Mouse (Mus musculus) stomach, embryonic 16.5 days (tissue): ENCODE results near the gene Nedd8. TPM values are rescaled to one million over a fixed set of nuclear protein-coding genes. Genes with fewer than 3 reads are reported as not detected.
A peak's percentile ranks its signal among the peaks of the same experiment; 100 is the strongest.

Experiments
- ATAC-seq: fragments of 200-750 bp; cut with Nextera tagmentation; 2 replicates; pipeline ENCODE4 v1.8.0; 2017; ENCODE audit warnings: moderate number of reproducible peaks, moderate TSS enrichment; ENCODE audit not compliant: insufficient read depth, low FRiP score
- H3K27ac ChIP-seq: fragments of 300-500 bp; sonication (generic); 2 replicates; pipeline ENCODE4 v1.5.1; 2014; ENCODE audit warnings: low read length
- H3K27me3 ChIP-seq: fragments of 300-500 bp; sonication (generic); 2 replicates; pipeline ENCODE4 v1.6.1; 2014; ENCODE audit warnings: low read length, control low read depth, mixed read lengths; ENCODE audit not compliant: control insufficient read depth, insufficient read depth
- H3K36me3 ChIP-seq: fragments of 300-500 bp; sonication (generic); 2 replicates; pipeline ENCODE4 v1.6.1; 2014; ENCODE audit warnings: low read length; ENCODE audit not compliant: control insufficient read depth, insufficient read depth
- H3K4me1 ChIP-seq: fragments of 300-500 bp; sonication (generic); 2 replicates; pipeline ENCODE4 v1.6.1; 2014; ENCODE audit warnings: low read length, control low read depth, mixed read lengths; ENCODE audit not compliant: control insufficient read depth, insufficient read depth
- H3K4me2 ChIP-seq: fragments of 300-500 bp; sonication (generic); 2 replicates; pipeline ENCODE4 v1.6.1; 2014; ENCODE audit warnings: low read depth, low read length, mixed read lengths
- H3K4me3 ChIP-seq: fragments of 300-500 bp; sonication (generic); replicated peaks from 2 replicates; pipeline ENCODE4 v1.5.1; 2014; ENCODE audit warnings: mild to moderate bottlenecking, low read length
- H3K9ac ChIP-seq: fragments of 300-500 bp; sonication (generic); 2 replicates; pipeline ENCODE4 v1.6.1; 2014; ENCODE audit warnings: low read length
- H3K9me3 ChIP-seq: fragments of 300-500 bp; sonication (generic); replicated peaks from 2 replicates; pipeline ENCODE4 v1.6.1; 2016; ENCODE audit warnings: low read length, control low read depth; ENCODE audit not compliant: control insufficient read depth
- WGBS: fragments of 180-500 bp; shearing (Covaris S2); extraction: QIAGEN DNeasy Blood & Tissue Kit; methylation state at CpG from one replicate; pipeline ENCODE4 v1.1.7; 2014; 5-methylcytosine and 5-hydroxymethylcytosine counted together
- polyA plus RNA-seq: library from polyadenylated mRNA; unstranded; fragments of >200 nt; fragmentation: Nextera tagmentation; extraction: Ambion mirVana; gene quantifications from 2 replicates; pipeline ENCODE4 v1.2.1, GENCODE M21; 2015

Nedd8 gene
- polyA plus RNA-seq, 1 experiment from 2014 or later: 484 TPM

- no peaks in the 10 kb centered on the region for H3K9me3 ChIP-seq
- peak within 1 kb of the TSS; percentile 70 for H3K4me3 ChIP-seq
- peaks cover 15% of the 10 kb centered on the region for H3K4me1 ChIP-seq
- H3K9ac ChIP-seq: peak within 1 kb of the TSS; percentile 79
- peak within 1 kb of the TSS; percentile 47; the same call in 1 of the 2 replicates for H3K27ac ChIP-seq
- peak; percentile 75 for ATAC-seq
- no peaks in the 10 kb centered on the region for H3K27me3 ChIP-seq
- peaks cover 29% of the 10 kb centered on the region for H3K36me3 ChIP-seq
- WGBS: under 1% methylated on average over 33 of the region's 33 CpGs
- H3K4me2 ChIP-seq: peak within 1 kb of the TSS; percentile 86
Observed at GRCm38 (mm10) chr14:55635523-55636007, 36.4 kb downstream of the Nedd8 start, which contains the start of gene Ipo4. Gene Ipo4 (minus strand): TSS chr14:55635957.

- Histone ChIP-seq H3K4me3 (peak overlapping the region; percentile 70), H3K9ac (peak overlapping the region; percentile 79), H3K9me3 (no peaks in the 10 kb centered on the region), H3K4me2 (peak overlapping the region; percentile 86), H3K27ac (peak overlapping the region; percentile 47; the same call in 1 of the 2 replicates), H3K36me3 (peaks cover 24% of the 10 kb centered on the region), H3K4me1 (peaks cover 15% of the 10 kb centered on the region), H3K27me3 (no peaks in the 10 kb centered on the region)
- 2% methylated on average over 23 of the region's 23 CpGs for WGBS
- ATAC-seq: peak; percentile 51
Observed at GRCm38 (mm10) chr14:55634874-55635522, 36.9 kb downstream of the Nedd8 start.

GRCm38 (mm10) chr14:55629312-55629711 lies 42.6 kb downstream of the Nedd8 start:
- H3K4me2 ChIP-seq: no peak overlapping the region
- peaks cover 30% of the 10 kb centered on the region for H3K36me3 ChIP-seq
- no peak overlapping the region for H3K27ac ChIP-seq
- no peaks in the 10 kb centered on the region for H3K9me3 ChIP-seq
- ATAC-seq: no peak
- H3K9ac ChIP-seq: no peak overlapping the region
- H3K27me3 ChIP-seq: no peaks in the 10 kb centered on the region
- peaks cover 4% of the 10 kb centered on the region; the same call in 1 of the 2 replicates for H3K4me1 ChIP-seq
- H3K4me3 ChIP-seq: no peak overlapping the region
- 51% methylated on average over 5 of the region's 5 CpGs for WGBS

GRCm38 (mm10) chr14:55628077-55628827 lies 43.7 kb downstream of the Nedd8 start:
- Histone ChIP-seq H3K4me2 (no peak overlapping the region), H3K4me1 (no peaks in the 10 kb centered on the region), H3K9me3 (no peaks in the 10 kb centered on the region), H3K27me3 (no peaks in the 10 kb centered on the region), H3K36me3 (peaks cover 26% of the 10 kb centered on the region), H3K27ac (no peak overlapping the region), H3K4me3 (no peak overlapping the region), H3K9ac (no peak overlapping the region)
- WGBS: 84% methylated on average over 27 of the region's 27 CpGs
- ATAC-seq: no peak

GRCm38 (mm10) chr14:55618486-55619195 lies 53.3 kb downstream of the Nedd8 start:
- no peak overlapping the region for H3K27ac ChIP-seq
- H3K4me1 ChIP-seq: peaks cover 8% of the 10 kb centered on the region
- peak overlapping the region; percentile 51 for H3K4me2 ChIP-seq
- H3K4me3 ChIP-seq: peak overlapping the region; percentile 32
- H3K9ac ChIP-seq: peak overlapping the region; percentile 46
- ATAC-seq: peak; percentile 41; the same call in 1 of the 2 replicates
- no peaks in the 10 kb centered on the region for H3K9me3 ChIP-seq
- WGBS: 28% methylated on average over 22 of the region's 22 CpGs
- no peaks in the 10 kb centered on the region for H3K27me3 ChIP-seq
- no peaks in the 10 kb centered on the region for H3K36me3 ChIP-seq

- Histone ChIP-seq H3K4me3 (peak within 1 kb of the TSS; percentile 32), H3K27ac (no peak within 1 kb of the TSS), H3K9me3 (no peaks in the 10 kb centered on the region), H3K27me3 (no peaks in the 10 kb centered on the region), H3K4me2 (peak within 1 kb of the TSS; percentile 51), H3K4me1 (peaks cover 8% of the 10 kb centered on the region), H3K36me3 (no peaks in the 10 kb centered on the region), H3K9ac (peak within 1 kb of the TSS; percentile 46)
- ATAC-seq: peak; percentile 88
- WGBS: 17% methylated on average over 21 of the region's 21 CpGs
Observed at GRCm38 (mm10) chr14:55617822-55618221, 54.1 kb downstream of the Nedd8 start, which contains the start of gene Rec8. Gene Rec8 (plus strand): TSS chr14:55618037.

- no peak overlapping the region for H3K4me3 ChIP-seq
- no peak for ATAC-seq
- H3K27ac ChIP-seq: no peak overlapping the region
- no peaks in the 10 kb centered on the region for H3K27me3 ChIP-seq
- no peak overlapping the region for H3K9ac ChIP-seq
- peaks cover 8% of the 10 kb centered on the region for H3K4me1 ChIP-seq
- H3K9me3 ChIP-seq: no peaks in the 10 kb centered on the region
- no peaks in the 10 kb centered on the region for H3K36me3 ChIP-seq
- 70% methylated on average over 2 of the region's 2 CpGs for WGBS
- H3K4me2 ChIP-seq: no peak overlapping the region
Observed at GRCm38 (mm10) chr14:55616844-55617243, 55.1 kb downstream of the Nedd8 start.

- Histone ChIP-seq H3K4me3 (no peak overlapping the region), H3K4me1 (peaks cover 8% of the 10 kb centered on the region), H3K4me2 (no peak overlapping the region), H3K27ac (no peak overlapping the region), H3K9ac (no peak overlapping the region), H3K27me3 (no peaks in the 10 kb centered on the region), H3K9me3 (no peaks in the 10 kb centered on the region), H3K36me3 (no peaks in the 10 kb centered on the region)
- 45% methylated on average over 2 of the region's 2 CpGs for WGBS
- ATAC-seq: no peak
Observed at GRCm38 (mm10) chr14:55615876-55616275, 56.0 kb downstream of the Nedd8 start.
